Mouse (Mus musculus): ENCODE measurements around the gene Frmd4a. TPM values are rescaled to one million over a fixed set of nuclear protein-coding genes. Genes with fewer than 3 reads are reported as not detected.
A peak's percentile ranks its signal among the peaks of the same experiment; 100 is the strongest.

Gene Frmd4a
- polyA plus RNA-seq, 1 experiment from 2014 or later, result 56.0 TPM

DNA sequence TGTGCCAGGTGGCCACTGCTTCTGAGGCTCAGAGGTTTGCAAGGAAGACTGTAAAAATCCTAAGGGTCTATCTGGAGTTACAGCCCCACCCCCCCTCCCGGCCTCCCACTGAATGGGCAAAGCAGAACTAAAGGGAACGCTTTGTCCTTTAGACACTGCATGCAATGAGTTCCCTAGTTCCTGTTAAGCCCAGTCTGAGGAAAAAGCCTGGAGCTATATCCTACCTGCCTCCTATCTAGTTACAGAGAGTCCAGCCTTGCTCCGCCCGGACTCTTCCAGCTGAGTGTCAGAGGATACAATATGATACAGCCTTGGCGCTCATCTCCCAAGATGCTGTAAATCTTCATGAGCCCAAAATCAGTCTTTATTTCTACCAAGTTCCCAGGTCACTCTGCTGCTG lies 556.7 kb downstream of the Frmd4a start:
- ATAC-seq, result no peak
- Histone ChIP-seq H3K27me3 (ENCODE audit: control insufficient read depth, insufficient read depth, low read depth, low read length) (no peaks in the 10 kb centered on the region), H3K27ac (ENCODE audit: low read length) (no peak overlapping the region), H3K9me3 (replicated peaks; ENCODE audit: control insufficient read depth, low read length, poor library complexity, severe bottlenecking) (no peaks in the 10 kb centered on the region), H3K4me2 (ENCODE audit: low read length) (no peak overlapping the region), H3K4me1 (ENCODE audit: control insufficient read depth, insufficient read depth, low read length) (no peaks in the 10 kb centered on the region), H3K4me3 (ENCODE audit: low read depth, low read length) (no peak overlapping the region), H3K9ac (ENCODE audit: low read depth, low read length) (no peak overlapping the region), H3K36me3 (ENCODE audit: control insufficient read depth, insufficient read depth, low read length) (peaks cover 18% of the 10 kb centered on the region)
- 77% methylated on average over 5 of the region's 5 CpGs for WGBS

DNA sequence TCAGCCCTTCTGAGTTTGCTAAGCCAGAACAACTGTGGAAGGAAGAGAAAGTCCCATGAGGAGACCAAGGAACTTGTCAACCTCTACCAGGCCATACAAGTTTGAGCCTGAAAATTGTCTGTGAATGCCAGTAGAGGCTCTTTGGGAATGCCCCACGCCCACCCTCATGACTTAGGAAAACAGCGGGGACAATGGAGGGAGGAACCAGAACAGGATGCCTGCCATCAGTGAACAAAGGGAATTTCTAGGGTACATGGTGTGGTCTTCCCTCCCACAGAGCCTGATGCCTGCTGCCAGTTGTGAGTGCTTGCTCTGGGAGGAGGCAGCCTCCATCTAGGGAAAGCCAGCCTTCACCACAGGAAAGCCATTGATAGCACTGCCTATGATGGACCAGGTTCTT lies 557.6 kb downstream of the Frmd4a start:
- Histone ChIP-seq H3K4me1 (ENCODE audit: control insufficient read depth, insufficient read depth, low read length) (no peaks in the 10 kb centered on the region), H3K9ac (ENCODE audit: low read depth, low read length) (no peak overlapping the region), H3K36me3 (ENCODE audit: control insufficient read depth, insufficient read depth, low read length) (peaks cover 18% of the 10 kb centered on the region), H3K4me3 (ENCODE audit: low read depth, low read length) (no peak overlapping the region), H3K27me3 (ENCODE audit: control insufficient read depth, insufficient read depth, low read depth, low read length) (no peaks in the 10 kb centered on the region), H3K9me3 (replicated peaks; ENCODE audit: control insufficient read depth, low read length, poor library complexity, severe bottlenecking) (no peaks in the 10 kb centered on the region), H3K4me2 (ENCODE audit: low read length) (no peak overlapping the region), H3K27ac (ENCODE audit: low read length) (no peak overlapping the region)
- ATAC-seq, result no peak
- WGBS, result 47% methylated on average over 2 of the region's 2 CpGs

DNA sequence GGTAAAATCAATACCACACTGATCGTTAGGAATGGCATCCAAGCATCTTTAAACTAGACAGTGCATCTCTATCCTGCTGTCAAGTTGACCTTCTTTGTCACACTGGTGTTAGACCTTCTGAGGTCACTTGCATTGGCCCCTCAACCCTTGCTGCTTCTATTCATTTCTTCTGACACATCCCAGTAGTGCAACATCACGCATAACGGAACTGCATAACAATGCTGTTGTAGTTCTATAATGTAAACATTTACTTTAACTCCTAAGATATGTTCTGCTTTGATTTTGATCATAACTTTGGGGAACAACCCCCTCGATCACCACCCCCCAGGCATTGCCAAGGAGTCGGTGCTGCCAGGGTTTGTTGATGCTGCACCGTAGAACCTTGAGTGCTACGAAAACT lies 558.5 kb downstream of the Frmd4a start:
- ATAC-seq, result no peak
- no peak overlapping the region for H3K9ac ChIP-seq (ENCODE audit: low read depth, low read length)
- H3K9me3 ChIP-seq (replicated peaks; ENCODE audit: control insufficient read depth, low read length, poor library complexity, severe bottlenecking), result no peaks in the 10 kb centered on the region
- no peaks in the 10 kb centered on the region for H3K27me3 ChIP-seq (ENCODE audit: control insufficient read depth, insufficient read depth, low read depth, low read length)
- WGBS, result 91% methylated on average over 7 of the region's 7 CpGs
- no peak overlapping the region for H3K4me3 ChIP-seq (ENCODE audit: low read depth, low read length)
- H3K27ac ChIP-seq (ENCODE audit: low read length), result no peak overlapping the region
- H3K4me2 ChIP-seq (ENCODE audit: low read length), result no peak overlapping the region
- H3K36me3 ChIP-seq (ENCODE audit: control insufficient read depth, insufficient read depth, low read length), result peaks cover 18% of the 10 kb centered on the region
- no peaks in the 10 kb centered on the region for H3K4me1 ChIP-seq (ENCODE audit: control insufficient read depth, insufficient read depth, low read length)

GRCm38 (mm10) chr2:4578291-4578690 lies 560.8 kb downstream of the Frmd4a start:
- Histone ChIP-seq H3K27ac (ENCODE audit: low read length) (no peak overlapping the region), H3K9ac (ENCODE audit: low read depth, low read length) (no peak overlapping the region), H3K27me3 (ENCODE audit: control insufficient read depth, insufficient read depth, low read depth, low read length) (no peaks in the 10 kb centered on the region), H3K9me3 (replicated peaks; ENCODE audit: control insufficient read depth, low read length, poor library complexity, severe bottlenecking) (no peaks in the 10 kb centered on the region), H3K4me2 (ENCODE audit: low read length) (no peak overlapping the region), H3K4me3 (ENCODE audit: low read depth, low read length) (no peak overlapping the region), H3K4me1 (ENCODE audit: control insufficient read depth, insufficient read depth, low read length) (no peaks in the 10 kb centered on the region), H3K36me3 (ENCODE audit: control insufficient read depth, insufficient read depth, low read length) (peaks cover 8% of the 10 kb centered on the region; the same call in 1 of the 2 replicates)
- ATAC-seq, result no peak
- 85% methylated on average over 5 of the region's 5 CpGs for WGBS

DNA sequence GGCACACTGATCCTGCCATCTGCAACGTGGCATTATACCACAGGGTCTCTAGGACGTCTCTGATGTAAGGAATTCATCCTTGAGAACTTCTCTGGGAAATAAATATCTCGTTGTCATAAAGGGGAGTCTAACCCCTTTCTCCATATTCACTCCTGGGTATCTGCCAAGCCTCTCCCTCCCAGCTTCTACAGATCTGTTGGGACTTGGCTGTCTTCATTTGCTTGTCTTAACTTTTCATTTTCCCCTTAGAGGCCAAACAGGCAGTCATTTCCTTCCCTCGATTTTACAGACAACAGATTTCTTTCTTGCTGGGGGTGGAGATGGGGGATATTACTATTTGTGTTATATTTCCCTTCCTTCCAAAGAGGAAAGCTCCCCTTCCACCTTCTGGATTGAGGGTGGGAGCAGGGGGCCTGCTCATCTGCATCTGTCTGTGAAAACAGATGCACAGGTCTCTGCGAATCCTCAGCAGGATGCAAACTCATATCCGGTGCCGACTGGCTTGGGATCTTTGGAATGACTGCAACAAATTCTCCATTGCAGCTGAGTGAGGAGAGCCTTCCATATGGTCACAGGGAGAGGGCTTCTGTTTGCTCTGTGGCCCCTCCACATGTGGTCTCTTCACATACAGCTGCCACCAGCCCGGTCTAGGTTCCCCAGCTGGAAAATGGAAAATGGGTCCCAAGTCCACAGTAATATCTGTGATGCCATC lies 562.0 kb downstream of the Frmd4a start:
- Histone ChIP-seq H3K27ac (ENCODE audit: low read length) (peak overlapping the region; percentile 12; the same call in 1 of the 2 replicates), H3K4me1 (ENCODE audit: control insufficient read depth, insufficient read depth, low read length) (no peaks in the 10 kb centered on the region), H3K4me3 (ENCODE audit: low read depth, low read length) (no peak overlapping the region), H3K36me3 (ENCODE audit: control insufficient read depth, insufficient read depth, low read length) (peaks cover 6% of the 10 kb centered on the region; the same call in 1 of the 2 replicates), H3K27me3 (ENCODE audit: control insufficient read depth, insufficient read depth, low read depth, low read length) (no peaks in the 10 kb centered on the region), H3K9me3 (replicated peaks; ENCODE audit: control insufficient read depth, low read length, poor library complexity, severe bottlenecking) (no peaks in the 10 kb centered on the region), H3K9ac (ENCODE audit: low read depth, low read length) (no peak overlapping the region), H3K4me2 (ENCODE audit: low read length) (no peak overlapping the region)
- WGBS, result 75% methylated on average over 8 of the region's 8 CpGs
- ATAC-seq, result no peak

DNA sequence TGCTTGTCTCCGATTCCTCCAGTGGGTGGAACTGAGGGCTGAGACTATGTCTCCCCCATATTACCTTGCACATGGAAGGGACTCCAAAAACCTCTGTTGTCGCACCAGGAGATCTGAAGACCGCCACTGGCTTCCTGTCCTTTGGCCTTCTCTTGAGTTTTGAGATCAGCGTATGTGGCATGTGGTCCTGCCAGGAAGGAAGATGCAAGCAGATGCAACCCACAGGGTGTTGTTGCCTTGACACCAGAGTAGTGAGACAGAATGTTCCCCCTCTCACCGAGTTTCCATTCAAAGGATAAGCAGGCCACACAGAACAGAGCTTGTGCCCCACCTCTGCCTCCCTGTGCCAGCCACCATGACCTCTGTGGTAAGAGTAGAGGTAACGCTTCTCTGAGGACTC lies 563.1 kb downstream of the Frmd4a start:
- ATAC-seq, result no peak
- WGBS, result 75% methylated on average over 6 of the region's 6 CpGs
- no peaks in the 10 kb centered on the region for H3K27me3 ChIP-seq (ENCODE audit: control insufficient read depth, insufficient read depth, low read depth, low read length)
- H3K36me3 ChIP-seq (ENCODE audit: control insufficient read depth, insufficient read depth, low read length), result peaks cover 5% of the 10 kb centered on the region; the same call in 1 of the 2 replicates
- no peak overlapping the region for H3K27ac ChIP-seq (ENCODE audit: low read length)
- no peak overlapping the region for H3K4me2 ChIP-seq (ENCODE audit: low read length)
- no peak overlapping the region for H3K4me3 ChIP-seq (ENCODE audit: low read depth, low read length)
- H3K4me1 ChIP-seq (ENCODE audit: control insufficient read depth, insufficient read depth, low read length), result no peaks in the 10 kb centered on the region
- H3K9me3 ChIP-seq (replicated peaks; ENCODE audit: control insufficient read depth, low read length, poor library complexity, severe bottlenecking), result no peaks in the 10 kb centered on the region
- H3K9ac ChIP-seq (ENCODE audit: low read depth, low read length), result no peak overlapping the region

DNA sequence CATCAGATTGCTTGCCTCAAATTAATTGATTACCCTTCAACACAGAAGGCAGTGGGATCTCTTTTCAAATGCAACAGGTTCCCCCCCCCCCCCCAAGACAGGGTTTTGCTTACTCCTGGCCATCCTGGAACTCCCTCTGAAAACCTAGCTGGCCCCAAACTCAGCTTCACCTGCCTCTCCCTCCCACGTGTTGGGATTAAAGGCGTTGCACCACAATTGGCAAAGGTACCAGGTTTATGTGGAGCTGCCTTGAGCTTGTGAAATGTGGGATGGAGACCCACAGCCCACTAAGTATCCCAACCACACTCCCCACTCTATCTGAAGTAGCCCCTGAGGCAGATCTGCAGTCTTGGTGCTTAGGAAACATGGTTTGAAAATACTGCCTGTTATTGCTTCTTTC lies 565.4 kb downstream of the Frmd4a start:
- H3K9ac ChIP-seq (ENCODE audit: low read depth, low read length), result no peak overlapping the region
- ATAC-seq, result no peak
- WGBS, result 92% methylated on average over 2 of the region's 2 CpGs
- no peaks in the 10 kb centered on the region; the same call in 1 of the 2 replicates for H3K36me3 ChIP-seq (ENCODE audit: control insufficient read depth, insufficient read depth, low read length)
- no peaks in the 10 kb centered on the region; the same call in 1 of the 2 replicates for H3K4me1 ChIP-seq (ENCODE audit: control insufficient read depth, insufficient read depth, low read length)
- H3K9me3 ChIP-seq (replicated peaks; ENCODE audit: control insufficient read depth, low read length, poor library complexity, severe bottlenecking), result no peaks in the 10 kb centered on the region
- no peak overlapping the region for H3K27ac ChIP-seq (ENCODE audit: low read length)
- H3K4me2 ChIP-seq (ENCODE audit: low read length), result no peak overlapping the region
- no peak overlapping the region for H3K4me3 ChIP-seq (ENCODE audit: low read depth, low read length)
- no peaks in the 10 kb centered on the region for H3K27me3 ChIP-seq (ENCODE audit: control insufficient read depth, insufficient read depth, low read depth, low read length)

GRCm38 (mm10) chr2:4584252-4584651 lies 566.7 kb downstream of the Frmd4a start:
- ATAC-seq, result no peak
- no peak overlapping the region for H3K9ac ChIP-seq (ENCODE audit: low read depth, low read length)
- no peak overlapping the region for H3K4me2 ChIP-seq (ENCODE audit: low read length)
- no peaks in the 10 kb centered on the region for H3K27me3 ChIP-seq (ENCODE audit: control insufficient read depth, insufficient read depth, low read depth, low read length)
- WGBS, result 79% methylated on average over 5 of the region's 5 CpGs
- H3K4me1 ChIP-seq (ENCODE audit: control insufficient read depth, insufficient read depth, low read length), result no peaks in the 10 kb centered on the region; the same call in 1 of the 2 replicates
- H3K4me3 ChIP-seq (ENCODE audit: low read depth, low read length), result no peak overlapping the region
- peaks cover 6% of the 10 kb centered on the region; the same call in 1 of the 2 replicates for H3K36me3 ChIP-seq (ENCODE audit: control insufficient read depth, insufficient read depth, low read length)
- H3K27ac ChIP-seq (ENCODE audit: low read length), result no peak overlapping the region
- H3K9me3 ChIP-seq (replicated peaks; ENCODE audit: control insufficient read depth, low read length, poor library complexity, severe bottlenecking), result no peaks in the 10 kb centered on the region

GRCm38 (mm10) chr2:4586245-4586644 lies 568.7 kb downstream of the Frmd4a start:
- H3K4me2 ChIP-seq (ENCODE audit: low read length), result no peak overlapping the region
- no peaks in the 10 kb centered on the region for H3K27me3 ChIP-seq (ENCODE audit: control insufficient read depth, insufficient read depth, low read depth, low read length)
- no peak overlapping the region for H3K4me3 ChIP-seq (ENCODE audit: low read depth, low read length)
- no peaks in the 10 kb centered on the region for H3K9me3 ChIP-seq (replicated peaks; ENCODE audit: control insufficient read depth, low read length, poor library complexity, severe bottlenecking)
- 77% methylated on average over 11 of the region's 11 CpGs for WGBS
- peaks cover 6% of the 10 kb centered on the region; the same call in 1 of the 2 replicates for H3K36me3 ChIP-seq (ENCODE audit: control insufficient read depth, insufficient read depth, low read length)
- no peaks in the 10 kb centered on the region; the same call in 1 of the 2 replicates for H3K4me1 ChIP-seq (ENCODE audit: control insufficient read depth, insufficient read depth, low read length)
- ATAC-seq, result no peak
- no peak overlapping the region for H3K27ac ChIP-seq (ENCODE audit: low read length)
- H3K9ac ChIP-seq (ENCODE audit: low read depth, low read length), result no peak overlapping the region

Measured in midbrain, embryonic 16.5 days (tissue).